Mouse (Mus musculus): ENCODE measurements around the gene Slc6a2.

The Slc6a2 gene

DNA sequence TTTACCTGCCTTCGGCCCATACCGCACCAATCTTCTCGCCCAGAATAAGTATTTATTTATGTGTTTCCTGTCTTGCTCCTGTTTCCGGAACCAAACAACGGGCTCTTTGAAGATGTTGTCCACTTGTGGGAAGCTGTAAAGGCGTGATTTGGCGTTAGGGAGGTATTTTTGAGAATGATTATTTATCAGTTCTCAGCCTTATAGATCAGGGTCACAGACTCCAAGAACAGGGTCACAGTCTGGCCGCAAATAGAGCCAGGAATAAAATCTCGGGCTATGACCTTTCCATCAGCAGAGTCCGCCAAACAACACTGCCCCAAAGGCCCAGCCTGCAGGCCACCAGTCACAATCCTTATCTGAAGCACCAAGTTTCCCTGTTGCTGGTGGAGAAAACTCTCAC is at the start of gene Slc6a2:
Slc6a2 (plus strand) TSS at position 301 of the 400 bp plus-strand sequence.
- DNase-seq = no peak

DNA sequence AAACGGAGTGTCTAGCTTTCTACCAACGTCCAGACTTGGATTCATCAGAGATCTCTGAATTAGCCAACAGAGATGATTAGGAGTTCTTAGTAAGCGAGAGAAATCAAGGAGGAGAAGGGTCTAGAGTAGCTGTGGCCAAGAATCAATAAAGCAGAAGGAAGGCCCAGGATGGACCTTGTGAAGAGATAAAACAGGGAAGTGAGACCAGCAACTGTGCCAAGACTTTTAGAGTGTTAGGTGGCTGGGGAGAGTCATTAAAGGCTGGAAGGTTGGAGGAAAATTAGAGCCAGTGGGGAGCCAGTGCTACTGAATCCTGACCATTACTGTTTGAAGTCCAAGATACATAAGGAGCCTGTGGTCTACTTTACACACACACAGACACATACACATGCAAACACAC is 48.4 kb upstream of the Slc6a2 start:
- no peak for DNase-seq

DNA sequence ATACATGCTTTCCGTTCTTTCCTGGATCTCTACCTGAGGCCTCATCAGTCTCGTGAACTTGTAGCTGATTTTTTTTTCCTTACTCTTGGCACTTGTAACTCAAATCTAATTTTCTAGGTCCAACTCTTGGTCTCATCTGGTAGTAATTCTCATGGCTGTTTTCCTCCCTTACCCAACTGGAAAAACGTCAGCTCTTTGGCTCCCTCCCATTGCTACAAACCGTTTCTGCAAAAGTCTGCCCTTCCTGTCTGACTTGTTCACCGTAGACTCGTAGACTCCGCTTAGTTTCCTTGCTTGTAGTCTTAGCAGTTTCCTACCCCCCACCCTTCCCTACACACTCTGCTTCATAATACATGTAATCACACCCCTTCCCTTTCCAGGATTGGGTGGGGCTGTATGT is 46.5 kb upstream of the Slc6a2 start:
- DNase-seq = no peak

DNA sequence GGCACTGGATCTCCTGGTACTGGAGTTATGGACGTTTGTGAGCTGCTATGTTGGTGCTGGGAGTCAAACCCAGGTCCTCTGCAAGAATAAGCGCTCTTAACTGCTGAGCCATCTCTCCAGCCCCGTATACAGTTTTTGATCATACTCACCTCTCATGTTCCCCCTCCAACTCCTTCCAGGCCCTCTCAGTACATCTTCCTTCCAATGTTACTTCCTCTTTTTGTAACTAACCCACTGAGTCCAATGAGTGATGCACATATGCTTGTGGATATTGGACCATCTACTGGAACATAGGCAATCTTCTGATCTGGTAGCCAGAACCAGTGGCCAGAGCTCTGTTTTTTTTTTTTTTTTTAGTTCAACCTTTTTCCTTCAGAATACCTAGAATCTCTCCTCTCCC is 43.8 kb upstream of the Slc6a2 start:
- DNase-seq = no peak

DNA sequence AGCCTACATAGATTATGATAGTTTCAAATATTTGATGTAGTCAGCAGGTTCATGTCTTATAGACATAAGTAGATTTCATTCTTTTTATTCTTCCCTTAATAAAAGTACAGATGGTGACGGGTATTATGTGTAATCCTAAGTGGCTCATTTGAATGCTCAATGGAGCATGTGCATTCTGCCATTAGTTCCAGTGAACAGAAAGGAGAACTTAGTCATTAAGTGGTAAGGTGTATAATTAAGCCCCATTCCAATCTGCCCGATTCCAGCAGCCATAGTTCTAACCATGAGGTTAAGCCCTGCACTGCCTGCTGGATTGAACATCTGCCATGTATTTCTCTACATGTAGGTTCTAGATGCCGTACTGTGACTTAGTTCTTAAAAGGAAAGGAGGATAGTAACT is 38.1 kb upstream of the Slc6a2 start:
- DNase-seq = no peak

DNA sequence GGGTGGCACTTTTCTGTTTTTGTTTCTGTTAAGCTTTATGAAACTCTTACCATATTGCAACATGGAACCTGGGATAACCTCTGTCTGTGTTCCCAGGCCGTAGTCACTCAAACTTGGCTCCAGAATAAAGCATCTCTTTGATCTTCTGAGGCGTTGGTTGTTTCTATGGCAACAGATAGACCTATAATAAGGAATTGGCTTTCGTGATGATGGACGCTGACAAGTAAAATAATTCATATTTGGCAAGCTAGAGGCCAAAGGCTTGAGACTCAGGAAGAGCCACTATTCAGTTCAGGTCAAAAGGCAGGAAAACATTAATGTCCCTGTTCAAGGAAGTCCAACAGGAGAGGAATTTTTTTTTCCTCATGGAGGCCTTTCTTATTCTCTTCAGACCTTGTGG is 30.9 kb upstream of the Slc6a2 start:
- no peak for DNase-seq

DNA sequence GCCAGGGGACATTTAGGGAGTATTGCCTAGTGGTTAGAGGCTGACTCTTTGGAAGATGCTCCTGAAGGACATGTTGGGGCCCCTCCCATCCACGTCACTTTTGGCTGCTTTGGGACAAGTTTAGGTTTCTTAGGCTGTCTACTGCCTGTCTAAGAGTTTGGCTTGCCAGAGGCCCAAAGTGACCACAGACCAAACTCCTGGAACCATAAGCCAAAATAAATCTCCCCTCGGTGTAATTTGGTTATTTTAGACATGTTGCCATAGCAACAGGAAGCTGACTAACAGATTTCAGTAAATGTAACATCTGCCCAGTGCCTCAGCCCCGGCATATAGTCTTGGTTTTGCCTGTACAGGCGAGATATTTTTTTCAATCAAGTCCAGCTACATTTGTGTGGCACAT is 21.8 kb upstream of the Slc6a2 start:
- DNase-seq = no peak

DNA sequence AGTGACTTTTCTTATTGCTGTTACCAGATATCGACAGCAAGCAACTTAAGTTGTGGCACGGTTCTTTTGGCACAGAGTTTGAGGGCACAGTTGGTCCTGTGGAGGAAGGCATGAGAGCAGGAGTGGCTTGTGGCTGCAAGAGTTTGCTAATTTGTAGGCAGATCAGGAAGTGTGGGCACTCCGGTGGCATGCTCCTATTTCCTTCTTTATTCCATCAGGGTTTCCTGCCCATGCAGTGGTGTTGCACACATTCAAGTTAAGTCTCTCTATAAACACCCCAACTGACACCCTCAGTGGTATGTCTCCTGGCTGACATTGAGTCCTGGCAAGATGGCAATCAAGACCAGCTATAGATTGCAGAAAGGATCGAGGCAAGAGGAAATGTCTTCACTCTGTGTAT is 10.8 kb upstream of the Slc6a2 start:
- no peak for DNase-seq

DNA sequence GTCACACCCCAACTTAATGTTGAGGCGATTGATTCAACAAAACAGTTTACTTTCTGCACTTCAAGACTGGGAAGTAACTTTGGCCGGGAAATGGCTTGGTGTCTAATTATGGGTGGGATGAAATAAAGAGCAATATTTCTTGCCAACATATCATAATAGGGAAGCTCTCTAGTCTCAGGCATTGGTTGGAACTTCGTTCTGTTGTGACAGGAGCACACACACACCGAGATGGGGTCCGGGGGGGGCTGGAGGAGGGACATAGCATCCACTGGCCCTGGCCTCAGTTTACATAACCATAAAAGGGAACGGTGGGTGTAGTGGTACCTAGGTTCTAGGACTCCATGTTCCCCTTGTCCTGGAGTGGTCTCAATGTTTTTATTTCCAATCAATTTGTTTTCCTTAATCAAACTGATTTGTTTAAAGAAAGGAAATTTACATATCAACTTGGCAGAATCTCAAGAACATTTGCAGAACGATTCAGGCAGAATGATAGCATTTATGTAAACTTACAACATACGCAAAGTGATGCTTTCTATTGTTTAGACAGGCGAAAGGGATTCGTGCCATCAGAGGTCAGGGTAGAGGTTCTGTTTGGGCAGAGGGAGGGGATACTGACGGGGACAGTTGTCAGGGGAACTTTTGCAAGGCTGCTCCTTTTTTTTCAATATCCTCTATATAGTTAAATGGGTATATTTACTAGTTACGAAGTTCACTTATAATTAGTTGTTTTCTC is 9.1 kb upstream of the Slc6a2 start:
- DNase-seq = no peak

DNA sequence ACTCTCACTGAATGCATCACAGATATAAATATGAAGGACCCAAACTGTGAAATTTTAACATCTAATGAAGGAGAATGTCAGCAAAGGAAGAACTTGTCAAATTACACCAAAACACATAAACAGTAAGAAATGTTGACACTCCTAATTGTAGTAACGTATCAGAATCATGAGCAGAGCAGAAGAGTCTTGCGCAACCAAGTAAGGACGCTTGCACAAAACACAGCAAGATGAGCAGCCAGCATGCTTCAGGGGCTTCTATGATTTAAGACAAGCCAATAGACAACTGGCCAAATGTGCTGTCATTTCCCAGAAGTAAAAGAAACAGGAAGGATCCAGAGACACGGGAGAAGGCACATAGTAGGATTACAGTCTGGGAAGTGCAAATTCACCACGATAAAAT is 5.8 kb upstream of the Slc6a2 start:
- DNase-seq = no peak

DNA sequence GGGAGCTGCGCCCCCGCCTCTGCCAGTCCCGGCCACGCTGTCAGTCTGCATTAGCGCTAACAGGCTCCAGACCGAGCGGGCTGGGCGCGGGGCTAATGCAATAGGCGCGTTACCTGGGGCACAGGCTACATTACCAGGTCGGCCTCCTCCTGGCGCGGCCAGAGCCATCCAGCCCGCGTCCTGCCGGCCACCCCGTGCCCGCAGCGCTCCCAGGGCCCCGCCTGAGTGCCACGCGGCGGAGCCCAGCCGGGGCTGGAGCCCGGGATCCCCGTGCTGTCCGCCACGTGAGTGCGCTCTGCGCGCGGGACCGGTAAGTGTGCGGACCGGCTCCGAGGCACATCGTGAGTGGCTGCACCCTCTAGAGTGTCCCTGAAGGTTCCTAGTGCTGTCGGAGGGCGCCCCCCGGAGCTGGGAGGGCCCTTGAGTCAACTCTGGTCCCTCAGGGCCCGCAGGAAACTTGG is 602 bp downstream of the Slc6a2 start:
- no peak for DNase-seq

DNA sequence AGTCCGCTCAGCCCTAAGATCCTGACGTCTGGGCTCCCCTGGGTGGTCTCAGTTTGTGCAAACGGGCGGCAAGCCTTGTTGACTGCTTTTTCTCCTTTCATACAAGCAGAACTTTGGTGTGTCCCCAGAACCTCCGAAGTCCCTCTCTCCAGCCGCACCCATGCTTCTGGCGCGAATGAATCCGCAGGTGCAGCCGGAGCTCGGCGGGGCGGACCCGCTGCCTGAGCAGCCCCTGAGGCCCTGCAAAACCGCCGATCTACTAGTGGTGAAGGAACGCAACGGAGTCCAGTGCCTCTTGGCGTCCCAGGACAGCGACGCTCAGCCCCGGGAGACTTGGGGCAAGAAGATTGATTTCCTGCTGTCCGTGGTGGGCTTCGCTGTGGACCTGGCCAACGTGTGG is 1.2 kb downstream of the Slc6a2 start:
- DNase-seq = no peak

DNA sequence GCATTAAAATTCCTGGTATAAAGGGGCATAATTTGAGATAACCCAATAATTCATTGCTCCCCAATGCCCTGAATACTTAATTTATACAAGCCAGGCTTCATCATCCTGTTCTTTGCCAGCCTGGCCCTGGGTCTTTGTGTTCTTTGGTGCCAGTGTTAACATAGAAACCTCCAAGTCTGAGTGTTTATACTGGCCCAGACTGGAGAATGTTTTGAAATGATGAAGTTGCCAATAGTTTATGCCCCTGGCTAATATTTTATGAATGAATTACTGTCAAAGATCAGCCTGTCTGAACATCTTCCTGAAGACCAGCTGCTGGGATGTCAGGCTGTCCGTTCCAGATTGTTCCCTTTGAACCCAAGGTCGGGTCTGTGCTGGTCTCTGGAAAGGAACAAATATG is 4.7 kb downstream of the Slc6a2 start:
- no peak for DNase-seq

DNA sequence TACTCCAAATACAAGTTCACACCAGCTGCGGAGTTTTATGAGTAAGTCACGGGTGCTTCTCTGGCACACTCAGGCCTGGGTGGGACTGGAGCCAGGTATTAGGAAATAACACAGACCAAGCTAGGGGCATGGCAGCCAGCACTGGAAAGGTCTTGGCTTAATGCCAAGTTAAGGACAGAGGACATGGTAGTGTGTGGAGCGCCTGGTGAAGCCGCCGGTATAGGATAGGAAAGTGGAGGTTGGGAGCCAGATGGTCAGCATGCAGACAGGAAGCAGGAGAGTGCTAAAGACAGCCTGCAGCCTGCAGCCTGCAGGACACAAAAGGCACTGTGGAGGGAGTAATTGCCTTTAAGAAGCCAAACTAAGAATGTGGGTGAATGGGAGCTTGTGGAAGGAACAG is 13.1 kb downstream of the Slc6a2 start:
- DNase-seq = peak; percentile 38

DNA sequence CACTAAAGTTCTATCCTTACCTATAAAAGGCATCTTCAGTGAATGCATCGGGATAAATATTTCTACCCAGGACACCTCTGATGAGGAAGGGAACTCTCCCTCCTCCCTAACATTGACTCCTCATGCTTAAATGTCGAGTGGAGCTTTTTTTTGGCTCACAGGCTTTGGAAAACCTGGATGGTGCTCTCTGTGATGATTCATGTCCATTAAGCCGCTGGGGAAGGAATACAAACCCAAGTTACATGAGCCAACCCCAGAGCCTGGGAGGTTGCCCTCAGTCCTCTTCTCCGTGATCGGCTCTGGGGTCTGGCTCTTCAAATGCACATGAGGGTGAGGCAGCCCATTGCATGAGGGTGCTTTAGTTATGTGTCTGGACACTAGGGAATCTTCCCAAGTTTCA is 16.8 kb downstream of the Slc6a2 start:
- no peak for DNase-seq

DNA sequence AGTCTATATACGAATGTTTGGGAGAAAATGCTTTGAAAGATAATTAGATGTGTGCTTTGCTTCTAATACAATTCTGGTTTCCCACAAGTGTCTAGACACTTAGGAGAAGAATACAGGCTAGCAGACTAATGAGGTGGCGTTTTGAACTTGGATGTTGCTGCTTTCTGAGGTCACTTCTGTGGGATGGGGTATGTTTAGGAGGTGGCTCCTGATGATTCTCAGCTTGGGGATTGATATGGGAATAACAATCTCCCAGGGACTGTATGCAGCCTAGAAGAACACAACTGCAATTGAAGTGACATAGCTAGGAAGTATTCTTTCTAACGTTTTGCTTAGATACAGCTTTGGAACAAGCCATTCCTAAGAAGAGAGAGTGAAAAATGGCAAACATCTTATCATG is 22.6 kb downstream of the Slc6a2 start:
- no peak for DNase-seq

DNA sequence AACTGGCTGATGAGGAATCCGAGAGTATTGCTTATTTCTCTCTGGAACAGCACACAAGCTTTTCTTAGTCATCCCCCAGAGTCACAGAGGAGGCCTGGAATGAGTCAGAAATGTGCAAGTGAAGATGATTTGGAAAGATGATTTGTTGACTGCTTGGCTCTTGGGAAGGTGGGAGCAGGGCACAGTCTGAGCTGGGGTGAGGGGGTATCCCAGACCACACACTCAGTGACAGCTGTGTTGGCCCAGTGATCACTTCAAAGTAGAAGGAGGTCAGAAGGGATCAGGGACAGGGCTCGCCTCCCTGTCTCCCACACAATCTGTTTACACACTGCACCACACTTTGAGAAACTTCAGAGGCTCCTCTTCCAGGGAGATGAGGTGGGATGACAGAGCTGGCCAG is 24.5 kb downstream of the Slc6a2 start:
- no peak for DNase-seq

DNA sequence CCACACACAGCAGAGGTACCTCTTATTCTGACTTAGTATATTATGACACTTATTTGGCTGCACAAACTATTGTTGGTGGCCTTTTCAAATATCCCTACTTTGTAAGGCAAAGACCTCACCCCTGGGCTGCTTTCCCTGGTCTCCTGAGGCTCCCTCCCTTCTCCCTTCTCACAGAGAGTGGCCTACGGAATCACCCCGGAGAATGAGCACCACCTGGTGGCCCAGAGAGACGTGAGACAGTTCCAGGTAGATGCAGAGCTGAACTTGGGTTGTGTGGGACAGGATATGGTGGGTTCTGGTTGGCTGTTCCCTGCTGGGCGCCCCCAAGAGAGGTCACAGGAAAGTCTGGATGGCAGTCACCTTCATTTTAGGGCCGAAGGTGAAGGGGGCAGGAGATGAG is 37.0 kb downstream of the Slc6a2 start:
- DNase-seq = no peak

DNA sequence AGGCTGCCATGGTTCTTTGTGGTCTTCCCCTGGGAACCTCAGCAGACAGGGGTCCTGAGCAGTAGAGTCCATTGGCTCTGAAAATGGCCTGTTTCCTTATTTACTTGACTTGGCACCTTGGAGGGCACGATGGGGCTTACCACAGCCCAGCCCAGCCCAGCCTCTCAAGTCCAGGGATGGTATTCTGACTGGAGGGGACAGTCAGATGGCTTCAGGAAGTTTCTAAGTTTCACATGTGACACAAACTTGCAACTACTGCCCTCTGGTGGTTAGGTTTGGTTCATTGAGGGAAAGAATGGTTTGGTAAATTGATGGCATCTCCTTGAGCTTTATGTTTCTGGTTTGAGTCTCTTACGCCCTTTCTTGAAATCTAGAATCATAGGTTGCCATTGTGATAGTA is 38.7 kb downstream of the Slc6a2 start:
- peak; percentile 8 for DNase-seq

DNA sequence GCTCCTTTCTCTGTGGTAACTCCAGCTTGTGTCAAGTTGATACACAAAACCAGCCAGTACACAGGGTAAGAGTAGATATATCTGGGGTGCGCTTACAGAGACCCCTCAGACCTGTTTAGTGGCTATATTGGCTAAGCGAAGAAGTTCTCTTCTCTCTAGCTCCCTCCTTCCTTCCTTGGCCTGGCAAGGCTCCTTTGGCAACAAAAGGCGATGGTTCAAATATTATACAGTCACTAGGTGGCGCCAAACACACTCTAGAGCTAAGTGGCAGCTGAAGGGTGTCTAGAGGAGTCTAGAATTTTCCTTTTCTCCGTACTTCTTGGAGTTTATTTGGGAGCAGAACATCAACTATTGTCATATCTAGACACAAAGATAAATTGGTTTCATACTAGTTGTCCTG is 50.4 kb downstream of the Slc6a2 start:
- DNase-seq = no peak

DNA sequence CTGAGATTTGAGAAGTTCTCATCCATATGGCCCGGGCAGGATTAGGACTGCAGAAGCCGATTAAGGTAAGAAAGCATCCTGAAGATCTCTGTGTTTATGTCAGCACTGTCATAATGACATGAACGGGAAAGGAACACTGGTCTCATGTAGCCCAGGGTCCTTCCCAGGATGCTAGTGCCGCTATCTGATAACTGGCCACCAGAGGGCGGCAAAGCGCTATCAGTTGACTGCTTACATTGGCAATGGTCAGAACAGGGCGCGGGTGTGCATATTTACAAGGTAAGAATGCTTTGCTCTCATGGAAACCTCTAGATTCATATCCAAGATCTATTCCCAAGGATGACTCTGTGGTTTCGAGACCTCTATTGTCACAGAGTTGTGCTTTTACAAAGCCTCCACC is 51.6 kb downstream of the Slc6a2 start:
- peak; percentile 56 for DNase-seq

DNA sequence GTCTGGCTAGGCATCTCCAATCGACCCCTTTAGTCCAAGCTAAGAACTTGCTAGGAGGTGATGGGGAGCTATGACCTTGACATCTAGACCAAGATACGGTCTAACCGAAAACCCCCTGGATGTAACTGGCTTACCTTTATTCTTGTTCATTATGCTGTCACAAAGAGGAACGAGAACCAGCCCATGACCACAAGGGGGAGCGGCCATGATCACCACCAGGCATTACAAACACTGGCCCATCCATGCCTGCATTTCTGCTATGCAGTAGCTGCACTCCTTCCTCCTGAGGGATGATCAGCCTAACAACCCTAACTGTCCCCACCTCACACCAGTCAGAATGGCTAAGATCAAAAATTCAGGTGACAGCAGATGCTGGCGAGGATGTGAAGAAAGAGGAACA is 52.3 kb downstream of the Slc6a2 start:
- DNase-seq = no peak

DNA sequence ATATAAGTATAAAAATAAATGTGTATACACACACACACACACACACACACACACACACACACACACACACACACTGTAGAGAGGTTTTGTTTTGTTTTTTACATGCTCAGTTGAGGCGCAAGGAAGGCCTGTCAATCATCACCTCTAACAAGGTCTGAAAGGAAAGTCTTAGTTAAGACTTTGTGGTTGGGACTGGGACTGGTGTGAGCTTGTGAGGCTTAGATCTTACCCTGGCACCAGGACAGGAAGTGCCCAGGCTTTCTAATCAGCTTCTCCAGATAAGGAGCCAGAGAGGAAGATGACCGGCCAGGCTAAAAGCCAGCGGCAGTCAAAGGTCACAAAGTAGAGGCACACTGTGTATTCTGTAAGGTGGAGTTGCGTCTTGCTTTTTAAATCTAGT is 54.4 kb downstream of the Slc6a2 start:
- no peak for DNase-seq

DNA sequence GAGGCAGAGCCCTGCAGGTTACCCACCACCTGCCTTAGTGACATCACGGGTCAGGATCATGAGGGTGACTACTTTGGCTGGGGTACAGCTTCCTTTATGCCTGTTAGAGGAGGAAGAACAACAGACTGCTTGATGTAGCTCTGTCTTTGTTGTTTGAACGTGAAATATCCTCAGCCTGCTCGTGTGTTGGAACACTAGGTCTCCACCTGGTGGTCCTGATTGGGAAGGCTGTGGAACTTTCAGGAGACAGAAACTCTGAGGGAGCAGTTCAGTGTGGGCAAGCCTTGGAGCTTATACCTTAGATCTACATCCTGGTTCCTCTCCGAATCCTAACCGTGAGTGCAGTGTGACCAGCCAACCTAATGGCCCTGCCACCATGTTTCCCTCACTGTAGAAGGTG is 61.9 kb downstream of the Slc6a2 start:
- no peak for DNase-seq

DNA sequence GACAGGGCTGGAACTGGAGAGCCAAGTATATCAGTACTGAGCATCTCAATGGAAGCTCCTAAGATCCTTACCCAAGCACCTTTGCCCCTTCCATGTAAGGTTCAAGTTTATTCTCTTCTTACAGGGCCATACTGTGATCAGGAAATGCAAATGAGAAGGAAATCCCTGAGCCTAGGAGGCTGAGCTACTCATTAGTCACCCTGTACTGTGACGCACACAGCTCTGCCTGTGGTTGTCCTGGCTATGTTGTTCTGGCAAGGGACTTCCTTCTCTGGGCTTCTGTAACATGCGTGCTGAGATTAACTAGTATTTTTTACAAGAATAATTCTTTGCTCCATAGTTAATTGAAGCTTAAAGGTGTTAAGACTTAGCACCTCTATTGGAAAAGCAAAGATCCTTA is 70.8 kb downstream of the Slc6a2 start:
- DNase-seq = no peak

DNA sequence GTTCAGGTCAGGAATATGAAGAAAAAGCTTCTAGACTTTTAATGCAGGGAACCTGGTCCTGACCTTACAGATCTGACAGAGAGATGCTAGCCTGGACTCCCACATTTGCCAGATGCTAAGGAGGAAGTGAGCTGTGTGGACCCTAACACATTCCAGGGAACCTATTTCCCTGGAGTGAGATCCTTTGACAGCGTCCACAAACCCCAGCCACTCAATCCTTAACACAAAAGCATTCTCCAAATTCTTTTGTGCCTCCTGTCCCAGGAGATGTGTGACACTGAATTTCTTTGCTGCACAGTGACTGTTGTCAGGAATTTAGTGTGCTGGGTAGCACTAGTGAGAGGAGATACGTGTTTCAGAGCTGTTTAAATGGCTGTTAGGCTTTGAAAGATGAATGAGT is 79.0 kb downstream of the Slc6a2 start:
- DNase-seq = no peak

Measured in kidney, adult 11 months (tissue).